Mouse (Mus musculus): ENCODE data around the gene Gm2916. TPM values are rescaled to one million over a fixed set of nuclear protein-coding genes. Genes with fewer than 3 reads are reported as not detected.
"Not testable (repeated sequence)": the region's sequence is repeated elsewhere in the genome, so short reads cannot be mapped to it uniquely, and the experiment has no call there.

Gm2916 gene
- 0.12 TPM in 1 of 2 replicates, not detected in the other for polyA plus RNA-seq (2016; fragmentation: Nextera tagmentation; extraction: Ambion mirVana)

- not testable (repeated sequence) for H3K27ac ChIP-seq
These were observed at the start of gene Gm2916 for GRCm38 (mm10) chr14:3883872-3884271. Gene Gm2916 (plus strand): TSS chr14:3884172.

GRCm38 (mm10) chr14:3845945-3846344, 38.0 kb upstream of the Gm2916 start, which contains the start of gene Gm3033:
Gene Gm3033 (plus strand): TSS chr14:3846245.
- not testable (repeated sequence) for H3K27ac ChIP-seq; H3K36me3 ChIP-seq (replicated peaks); H3K27me3 ChIP-seq; ATAC-seq (ENCODE audit: low FRiP score); H3K4me2 ChIP-seq; H3K9ac ChIP-seq; H3K4me3 ChIP-seq (replicated peaks); H3K4me1 ChIP-seq; H3K9me3 ChIP-seq
- WGBS, result no CpG with 5 or more reads among the region's 2 CpGs

More at GRCm38 (mm10) chr14:3883872-3884271, at the start of gene Gm2916:
- not testable (repeated sequence) for H3K36me3 ChIP-seq (replicated peaks); H3K9me3 ChIP-seq; H3K4me3 ChIP-seq (replicated peaks); H3K4me1 ChIP-seq; H3K4me2 ChIP-seq; H3K9ac ChIP-seq; H3K27me3 ChIP-seq; ATAC-seq (ENCODE audit: low FRiP score)
- WGBS, result no CpG with 5 or more reads among the region's 1 CpGs

- H3K27ac ChIP-seq; H3K9me3 ChIP-seq; H3K36me3 ChIP-seq (replicated peaks); H3K9ac ChIP-seq; H3K4me3 ChIP-seq (replicated peaks); H3K4me1 ChIP-seq; H3K27me3 ChIP-seq; ATAC-seq (ENCODE audit: low FRiP score); H3K4me2 ChIP-seq: not testable (repeated sequence)
- WGBS, result 69% methylated on average over 2 of the region's 2 CpGs
These were observed 47.5 kb downstream of the Gm2916 start, which contains the start of gene Gm3029 for GRCm38 (mm10) chr14:3931456-3931855. Gene Gm3029 (plus strand): TSS chr14:3931756.

GRCm38 (mm10) chr14:3963247-3963646, 79.3 kb downstream of the Gm2916 start, which contains the start of gene Gm3095:
Gene Gm3095 (plus strand): TSS chr14:3963547.
- not testable (repeated sequence) for H3K27me3 ChIP-seq

More at GRCm38 (mm10) chr14:3963247-3963646, 79.3 kb downstream of the Gm2916 start, which contains the start of gene Gm3095:
- not testable (repeated sequence) for H3K4me2 ChIP-seq; H3K9me3 ChIP-seq; H3K27ac ChIP-seq; ATAC-seq (ENCODE audit: low FRiP score); H3K9ac ChIP-seq; H3K4me3 ChIP-seq (replicated peaks); H3K36me3 ChIP-seq (replicated peaks); H3K4me1 ChIP-seq
- WGBS, result no CpG with 5 or more reads among the region's 2 CpGs

Other genes starting within 250 kb of the Gm2916 start
- not detected in 2 replicates for gene Gm3012, start 249.7 kb upstream of the Gm2916 start, polyA plus RNA-seq (2016; fragmentation: Nextera tagmentation; extraction: Ambion mirVana)
- 3.7 and 4.5 TPM in 2 replicates for gene Gm3020, start 232.1 kb upstream of the Gm2916 start, polyA plus RNA-seq (2016; fragmentation: Nextera tagmentation; extraction: Ambion mirVana)
- gene Gm3043, start 195.4 kb upstream of the Gm2916 start, polyA plus RNA-seq (2016; fragmentation: Nextera tagmentation; extraction: Ambion mirVana), result not detected in 2 replicates
- 0.98 and 1.2 TPM in 2 replicates for gene Gm3002, start 74.1 kb upstream of the Gm2916 start, polyA plus RNA-seq (2016; fragmentation: Nextera tagmentation; extraction: Ambion mirVana)
- not detected in 2 replicates for gene Gm3033, start 37.9 kb upstream of the Gm2916 start, polyA plus RNA-seq (2016; fragmentation: Nextera tagmentation; extraction: Ambion mirVana)
- gene Gm3029, start 47.6 kb downstream of the Gm2916 start, polyA plus RNA-seq (2016; fragmentation: Nextera tagmentation; extraction: Ambion mirVana), result not detected in 2 replicates
- not detected in 2 replicates for gene Gm3095, start 79.4 kb downstream of the Gm2916 start, polyA plus RNA-seq (2016; fragmentation: Nextera tagmentation; extraction: Ambion mirVana)
- gene Gm3099, start 114.2 kb downstream of the Gm2916 start, polyA plus RNA-seq (2016; fragmentation: Nextera tagmentation; extraction: Ambion mirVana), result not detected in 2 replicates
- 0.89 and 1.6 TPM in 2 replicates for gene Gm5796, start 139.8 kb downstream of the Gm2916 start, polyA plus RNA-seq (2016; fragmentation: Nextera tagmentation; extraction: Ambion mirVana)
- not detected in 2 replicates for gene Gm3115, start 199.9 kb downstream of the Gm2916 start, polyA plus RNA-seq (2016; fragmentation: Nextera tagmentation; extraction: Ambion mirVana)
- gene Gm8108, start 226.4 kb downstream of the Gm2916 start, polyA plus RNA-seq (2016; fragmentation: Nextera tagmentation; extraction: Ambion mirVana), result 1.00 and 1.1 TPM in 2 replicates